Mouse (Mus musculus) G1E (cell line): ENCODE data around the gene Def6.

Experiments used
- CTCF ChIP-seq: IDR thresholded peaks from 2 replicates; pipeline ENCODE4 v1.5.1; 2012; ENCODE audit warnings: low read depth, low read length, inconsistent platforms, mixed read lengths
- GATA1 ChIP-seq: IDR thresholded peaks from 2 replicates; pipeline ENCODE4 v1.6.1; 2012; ENCODE audit warnings: borderline replicate concordance, low read length, inconsistent platforms, mixed read lengths
- GATA2 ChIP-seq: IDR thresholded peaks from 2 replicates; pipeline ENCODE4 v1.6.1; 2012; ENCODE audit warnings: low read depth, low read length, inconsistent platforms, borderline replicate concordance
- POLR2AphosphoS5 ChIP-seq: IDR thresholded peaks from 2 replicates; pipeline ENCODE4 v1.6.1; 2012; ENCODE audit warnings: low read depth, low read length, inconsistent platforms; ENCODE audit not compliant: insufficient replicate concordance

DNA sequence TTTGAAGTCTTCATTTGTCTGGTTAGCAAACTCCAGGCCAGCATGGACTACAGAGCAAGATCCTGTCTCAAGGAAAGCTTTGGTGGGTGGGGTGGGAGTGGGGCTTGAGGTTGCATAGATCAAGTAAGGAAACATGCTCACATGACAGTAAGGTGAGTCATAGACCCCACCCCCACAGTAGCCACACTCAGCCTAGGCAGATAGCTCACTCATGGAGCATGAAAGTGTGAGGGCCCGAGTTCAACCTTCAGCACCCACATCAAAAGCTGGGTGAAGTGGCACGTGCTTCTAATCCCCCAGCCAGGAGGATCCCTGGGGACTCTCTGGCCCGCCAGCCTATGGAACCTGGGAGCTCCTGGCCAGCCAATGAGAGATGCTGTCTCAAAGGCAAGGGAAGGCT is 14.0 kb upstream of the Def6 start:
- TF ChIP-seq CTCF (no peak), GATA1 (no peak), POLR2AphosphoS5 (no peak), GATA2 (no peak)
